Mouse (Mus musculus) MEL (cell line): ENCODE measurements around the gene Gckr. TPM values are rescaled to one million over a fixed set of nuclear protein-coding genes. Genes with fewer than 3 reads are reported as not detected.

Source experiments
- DNase-seq: peaks from one replicate; pipeline ENCODE4 v3.0.0; 2011; ENCODE audit warnings: low read depth, low spot score
- H3K27ac ChIP-seq: 2 replicates; pipeline ENCODE4 v1.5.1; 2012; ENCODE audit warnings: low read depth, mild to moderate bottlenecking, control low read depth, low read length, moderate library complexity; ENCODE audit not compliant: control insufficient read depth
- H3K27me3 ChIP-seq, 2 experiments: fragments of 150-350 bp in 1 of 2; sonication (generic) in 1 of 2; 2 replicates each; pipeline ENCODE4 v1.6.1; 2012; ENCODE audit warnings: low read length in 2 of 2, mild to moderate bottlenecking in 2 of 2, improper control_type of control experiment in 1 of 2, moderate library complexity in 1 of 2; ENCODE audit not compliant: insufficient read depth in 2 of 2, control insufficient read depth in 1 of 2
- H3K36me3 ChIP-seq, 2 experiments: 2 replicates each; pipeline ENCODE4 v1.6.1; 2012 to 2014; ENCODE audit warnings: low read length in 2 of 2, improper control_type of control experiment in 1 of 2, inconsistent platforms in 1 of 2, mild to moderate bottlenecking in 1 of 2; ENCODE audit not compliant: insufficient read depth in 2 of 2, control insufficient read depth in 1 of 2
- H3K4me1 ChIP-seq, 2 experiments: fragments of 150-350 bp in 1 of 2; sonication (generic) in 1 of 2; 2 replicates each; pipeline ENCODE4 v1.6.1; 2012; ENCODE audit warnings: low read length in 2 of 2, improper control_type of control experiment in 1 of 2, mild to moderate bottlenecking in 1 of 2; ENCODE audit not compliant: insufficient read depth in 2 of 2, control insufficient read depth in 1 of 2
- H3K4me3 ChIP-seq, 2 experiments: fragments of 150-350 bp in 1 of 2; sonication (generic) in 1 of 2; 2 replicates each; pipeline ENCODE4 v1.5.1; 2012; ENCODE audit warnings: low read depth in 2 of 2, low read length in 2 of 2, mild to moderate bottlenecking in 2 of 2, moderate library complexity in 2 of 2, control low read depth in 1 of 2, improper control_type of control experiment in 1 of 2; ENCODE audit not compliant: control insufficient read depth in 1 of 2, insufficient read depth in 1 of 2
- H3K79me2 ChIP-seq: 2 replicates; pipeline ENCODE4 v1.6.1; 2012; ENCODE audit warnings: mild to moderate bottlenecking, low read length, moderate library complexity; ENCODE audit not compliant: control insufficient read depth, poor library complexity, insufficient read depth
- H3K9ac ChIP-seq: 2 replicates; pipeline ENCODE4 v1.6.1; 2012; ENCODE audit warnings: low read depth, mild to moderate bottlenecking, control low read depth, low read length, moderate library complexity; ENCODE audit not compliant: control insufficient read depth, poor library complexity, severe bottlenecking
- H3K9me3 ChIP-seq: fragments of 150-350 bp; sonication (generic); replicated peaks from 2 replicates; pipeline ENCODE4 v1.6.1; 2012; ENCODE audit warnings: mild to moderate bottlenecking, low read length, improper control_type of control experiment, moderate library complexity; ENCODE audit not compliant: insufficient read depth
- BHLHE40 ChIP-seq: IDR thresholded peaks from 2 replicates; pipeline ENCODE4 v1.6.1; 2012; ENCODE audit warnings: low read depth, mild to moderate bottlenecking, inconsistent platforms, low read length, improper control_type of control experiment, borderline replicate concordance
- CTCF ChIP-seq, 3 experiments: IDR thresholded peaks in 2 of 3; conservative IDR thresholded peaks in 1 of 3; 2 replicates each; pipeline ENCODE4 v1.5.1; 2011 to 2012; ENCODE audit warnings: low read length in 3 of 3, low read depth in 2 of 3, mild to moderate bottlenecking in 2 of 3, improper control_type of control experiment in 1 of 3, inconsistent platforms in 1 of 3, mixed read lengths in 1 of 3, moderate library complexity in 1 of 3; ENCODE audit not compliant: control insufficient read depth in 1 of 3, insufficient read depth in 1 of 3, poor library complexity in 1 of 3, severe bottlenecking in 1 of 3
- EP300 ChIP-seq, 2 experiments: IDR thresholded peaks; 2 replicates each; pipeline ENCODE4 v1.6.1; 2011; ENCODE audit warnings: improper control_type of control experiment in 2 of 2, low read length in 2 of 2, low read depth in 1 of 2, mild to moderate bottlenecking in 1 of 2
- GABPA ChIP-seq: IDR thresholded peaks from 2 replicates; pipeline ENCODE4 v1.6.1; 2012; ENCODE audit warnings: low read depth, mild to moderate bottlenecking, inconsistent platforms, low read length, improper control_type of control experiment, moderate library complexity
- GATA1 ChIP-seq: IDR thresholded peaks from 2 replicates; pipeline ENCODE4 v1.6.1; 2011; ENCODE audit warnings: low read depth, low read length, improper control_type of control experiment
- HCFC1 ChIP-seq: IDR thresholded peaks from 2 replicates; pipeline ENCODE4 v1.6.1; 2012; ENCODE audit warnings: low read depth, mild to moderate bottlenecking, inconsistent platforms, low read length, improper control_type of control experiment, moderate library complexity
- JUND ChIP-seq: IDR thresholded peaks from 2 replicates; pipeline ENCODE4 v1.6.1; 2011; ENCODE audit warnings: low read depth, mild to moderate bottlenecking, improper control_type of control experiment, low read length
- KAT2A ChIP-seq: conservative IDR thresholded peaks from 2 replicates; pipeline ENCODE4 v1.6.1; 2012; ENCODE audit warnings: low read depth, low read length, improper control_type of control experiment, inconsistent platforms
- MAFK ChIP-seq: IDR thresholded peaks from 2 replicates; pipeline ENCODE4 v1.6.1; 2011; ENCODE audit warnings: low read depth, mild to moderate bottlenecking, low read length, improper control_type of control experiment, borderline replicate concordance
- MAX ChIP-seq: IDR thresholded peaks from 2 replicates; pipeline ENCODE4 v1.6.1; 2011; ENCODE audit warnings: low read length, improper control_type of control experiment
- MAZ ChIP-seq: IDR thresholded peaks from 2 replicates; pipeline ENCODE4 v1.6.1; 2012; ENCODE audit warnings: low read depth, mild to moderate bottlenecking, inconsistent platforms, low read length, improper control_type of control experiment
- MEF2A ChIP-seq: IDR thresholded peaks from 2 replicates; pipeline ENCODE4 v1.6.1; 2014; ENCODE audit warnings: low read depth, mild to moderate bottlenecking, inconsistent platforms, low read length, improper control_type of control experiment; ENCODE audit not compliant: poor library complexity, insufficient replicate concordance, severe bottlenecking; ENCODE audit errors: extremely low read depth
- MXI1 ChIP-seq: IDR thresholded peaks from 2 replicates; pipeline ENCODE4 v1.6.1; 2011; ENCODE audit warnings: mild to moderate bottlenecking, low read depth, low read length, improper control_type of control experiment
- MYB ChIP-seq: IDR thresholded peaks from 2 replicates; pipeline ENCODE4 v1.6.1; 2011; ENCODE audit warnings: mild to moderate bottlenecking, low read depth, low read length, improper control_type of control experiment
- MYC ChIP-seq: IDR thresholded peaks from 2 replicates; pipeline ENCODE4 v1.6.1; 2011; ENCODE audit warnings: low read depth, mild to moderate bottlenecking, low read length, improper control_type of control experiment, moderate library complexity
- POLR2A ChIP-seq, 2 experiments: IDR thresholded peaks; 2 replicates each; pipeline ENCODE4 v1.6.1; 2011 to 2012; ENCODE audit warnings: low read length in 2 of 2, mild to moderate bottlenecking in 2 of 2, control low read depth in 1 of 2, improper control_type of control experiment in 1 of 2, low read depth in 1 of 2, moderate library complexity in 1 of 2; ENCODE audit not compliant: control insufficient read depth in 1 of 2, insufficient read depth in 1 of 2, poor library complexity in 1 of 2
- POLR2AphosphoS2 ChIP-seq: IDR thresholded peaks from 2 replicates; pipeline ENCODE4 v1.6.1; 2011; ENCODE audit warnings: low read length, improper control_type of control experiment
- RAD21 ChIP-seq: IDR thresholded peaks from 2 replicates; pipeline ENCODE4 v1.6.1; 2011; ENCODE audit warnings: mild to moderate bottlenecking, low read depth, low read length, improper control_type of control experiment
- SIN3A ChIP-seq: IDR thresholded peaks from 2 replicates; pipeline ENCODE4 v1.6.1; 2012; ENCODE audit warnings: low read length, improper control_type of control experiment, inconsistent platforms
- SMC3 ChIP-seq: IDR thresholded peaks from 2 replicates; pipeline ENCODE4 v1.6.1; 2011; ENCODE audit warnings: low read depth, low read length, improper control_type of control experiment
- TAL1 ChIP-seq: IDR thresholded peaks from 2 replicates; pipeline ENCODE4 v1.6.1; 2012; ENCODE audit warnings: mild to moderate bottlenecking, inconsistent platforms, low read length, moderate library complexity, mixed read lengths
- TBP ChIP-seq: IDR thresholded peaks from 2 replicates; pipeline ENCODE4 v1.8.0; 2011; ENCODE audit warnings: low read depth, low read length, improper control_type of control experiment
- UBTF ChIP-seq: IDR thresholded peaks from 2 replicates; pipeline ENCODE4 v1.6.1; 2012; ENCODE audit warnings: low read depth, mild to moderate bottlenecking, inconsistent platforms, low read length, improper control_type of control experiment, moderate library complexity, borderline replicate concordance; ENCODE audit not compliant: insufficient read depth
- ZMIZ1 ChIP-seq: IDR thresholded peaks from 2 replicates; pipeline ENCODE4 v1.6.1; 2012; ENCODE audit warnings: low read depth, mild to moderate bottlenecking, inconsistent platforms, low read length, improper control_type of control experiment, moderate library complexity
- polyA plus RNA-seq, 2 experiments: library from polyadenylated mRNA; stranded (reverse) in 1 of 2; unstranded in 1 of 2; fragments of >175 nt in 1 of 2; fragments of >200 nt in 1 of 2; gene quantifications; 2 replicates each; pipeline versions ENCODE4 v1.2.1 to v1.2.4; 2012; ENCODE audit warnings: low replicate concordance in 2 of 2, low read depth in 1 of 2; ENCODE audit not compliant: insufficient read length in 2 of 2, insufficient read depth in 1 of 2, missing spikeins in 1 of 2
- total RNA-seq: library from RNA; depleted of rRNA; stranded (reverse); fragments of 300-350 nt; gene quantifications from 2 replicates; pipeline ENCODE4 v1.2.3, GENCODE M21; 2012

Gckr gene
- total and polyA plus RNA-seq, 3 experiments: 0.04 to 0.19 TPM; not detected in 1

DNA sequence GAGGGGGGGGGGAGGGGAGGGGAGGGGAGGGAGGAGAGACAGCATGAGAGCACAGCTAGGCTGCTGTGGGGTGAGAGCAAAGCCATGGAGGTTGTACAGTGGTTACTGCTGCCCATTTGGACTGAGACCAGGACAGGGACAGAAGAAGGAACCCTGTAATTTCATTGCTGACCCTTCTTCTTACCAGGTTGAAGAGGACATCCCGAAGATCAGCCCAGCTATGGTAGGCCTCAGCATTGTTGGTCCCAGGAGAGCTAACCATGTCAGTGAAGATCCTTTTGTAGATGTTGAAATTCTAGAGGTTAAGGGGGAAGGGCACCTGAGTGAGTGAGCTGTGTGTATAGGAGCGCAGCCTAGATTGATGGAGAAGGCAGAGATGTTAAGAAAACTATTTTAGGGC, 41.9 kb upstream of the Gckr start:
- H3K9ac ChIP-seq: no peak overlapping the region
- H3K27me3 ChIP-seq: no peaks in the 10 kb centered on the region
- H3K9me3 ChIP-seq: no peaks in the 10 kb centered on the region
- H3K4me1 ChIP-seq: no peaks in the 10 kb centered on the region
- H3K79me2 ChIP-seq: no peaks in the 10 kb centered on the region
- TF ChIP-seq POLR2AphosphoS2 (no peak), POLR2A (IDR thresholded peaks at IDR 0.05; ENCODE audit: control insufficient read depth in 1 of 2, insufficient read depth in 1 of 2, low read depth in 1 of 2, low read length in 2 of 2, poor library complexity in 1 of 2) (no peak), CTCF (IDR thresholded peaks at IDR 0.05 in 2 of 3, conservative IDR thresholded peaks at IDR 0.05 in 1 of 3; ENCODE audit: control insufficient read depth in 1 of 3, insufficient read depth in 1 of 3, low read depth in 2 of 3, low read length in 3 of 3, poor library complexity in 1 of 3, severe bottlenecking in 1 of 3) (no peak), RAD21 (no peak), MXI1 (no peak), MAZ (no peak), UBTF (no peak), HCFC1 (no peak), EP300 (IDR thresholded peaks at IDR 0.05; ENCODE audit: low read depth in 1 of 2, low read length in 2 of 2) (no peak), TBP (no peak), KAT2A (no peak), SIN3A (no peak)
- TF ChIP-seq, all 39 proteins: peak for 0
- no peaks in the 10 kb centered on the region; a peak in 1 of 4 replicates for H3K36me3 ChIP-seq
- H3K27ac ChIP-seq: no peak overlapping the region
- H3K4me3 ChIP-seq: no peak overlapping the region
- DNase-seq: no peak

DNA sequence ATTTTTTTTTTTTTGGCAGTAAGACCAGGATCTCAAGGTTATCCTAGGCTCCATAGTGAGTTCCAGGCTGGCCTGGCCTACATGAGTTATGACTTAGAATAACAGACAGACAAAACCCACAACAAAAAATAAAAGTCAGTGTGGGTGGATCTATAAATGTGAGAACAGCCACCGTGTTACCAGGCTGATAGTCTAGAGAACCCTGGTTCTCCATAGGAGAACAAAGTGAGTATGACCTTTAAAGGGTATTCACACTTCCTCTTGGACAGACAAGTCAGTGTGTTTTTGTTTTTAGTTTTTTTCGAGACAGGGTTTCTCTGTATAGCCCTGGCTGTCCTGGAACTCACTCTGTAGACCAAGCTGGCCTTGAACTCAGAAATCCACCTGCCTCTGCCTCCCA, 41.3 kb upstream of the Gckr start:
- no peaks in the 10 kb centered on the region; a peak in 1 of 4 replicates for H3K36me3 ChIP-seq
- TF ChIP-seq JUND (no peak), SMC3 (no peak), MYC (no peak)
- DNase-seq: no peak
- no peaks in the 10 kb centered on the region for H3K9me3 ChIP-seq
- no peak overlapping the region for H3K9ac ChIP-seq
- H3K4me1 ChIP-seq: no peaks in the 10 kb centered on the region
- H3K79me2 ChIP-seq: no peaks in the 10 kb centered on the region
- H3K27ac ChIP-seq: no peak overlapping the region
- no peak overlapping the region for H3K4me3 ChIP-seq
- no peaks in the 10 kb centered on the region for H3K27me3 ChIP-seq

DNA sequence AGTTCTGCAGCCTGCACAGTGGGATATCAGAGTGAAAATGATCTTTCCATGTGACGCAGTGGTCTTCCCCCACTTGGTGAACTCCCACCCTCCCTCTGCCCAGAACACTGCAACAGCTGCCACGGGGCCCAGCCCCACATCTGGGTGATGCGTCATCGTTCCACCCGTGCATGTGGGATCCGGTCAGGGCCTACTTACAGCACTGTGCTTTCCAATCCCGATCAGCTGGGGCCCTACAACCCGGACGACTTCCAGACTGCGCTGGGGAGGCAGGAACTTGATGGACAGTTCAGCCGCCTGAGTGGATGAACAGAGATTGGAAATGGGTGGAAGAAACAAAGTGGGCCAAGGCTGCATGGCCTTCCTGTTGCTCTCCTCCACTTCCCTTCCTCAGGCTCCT, 39.6 kb upstream of the Gckr start:
- no peak overlapping the region for H3K9ac ChIP-seq
- H3K27me3 ChIP-seq: no peaks in the 10 kb centered on the region
- no peak overlapping the region for H3K4me3 ChIP-seq
- H3K36me3 ChIP-seq: no peaks in the 10 kb centered on the region; a peak in 1 of 4 replicates
- H3K9me3 ChIP-seq: no peaks in the 10 kb centered on the region
- H3K27ac ChIP-seq: no peak overlapping the region
- H3K4me1 ChIP-seq: no peaks in the 10 kb centered on the region
- TF ChIP-seq HCFC1 (no peak), MYC (no peak), GATA1 (no peak), TAL1 (no peak), KAT2A (no peak), ZMIZ1 (no peak), MAFK (no peak), RAD21 (no peak), MAX (no peak), BHLHE40 (no peak), MEF2A (no peak), MXI1 (no peak), MYB (no peak), SMC3 (no peak), GABPA (no peak), SIN3A (no peak)
- no peak for DNase-seq
- H3K79me2 ChIP-seq: no peaks in the 10 kb centered on the region
